Mouse (Mus musculus): ENCODE measurements around the gene Arf1. TPM values are rescaled to one million over a fixed set of nuclear protein-coding genes. Genes with fewer than 3 reads are reported as not detected.

Gene Arf1
- total RNA-seq, 2 experiments from 2014 or later: 193 to 199 TPM

- peak; percentile 89 for DNase-seq
These were observed 36.6 kb downstream of the Arf1 start for GRCm38 (mm10) chr11:59191231-59192058.

GRCm38 (mm10) chr11:59187706-59188105, 40.4 kb downstream of the Arf1 start:
- DNase-seq: no peak

- DNase-seq: no peak
These were observed 42.6 kb downstream of the Arf1 start for GRCm38 (mm10) chr11:59185490-59185889.

- peak; percentile 68 for DNase-seq
These were observed 44.2 kb downstream of the Arf1 start for GRCm38 (mm10) chr11:59183821-59184220.

GRCm38 (mm10) chr11:59182864-59183331, 45.2 kb downstream of the Arf1 start, which contains the start of gene Gjc2:
TSS of gene Gjc2 (minus strand) at chr11:59183213.
- DNase-seq: peak; percentile 71

- DNase-seq: no peak
These were observed 51.1 kb downstream of the Arf1 start for GRCm38 (mm10) chr11:59176921-59177320.

GRCm38 (mm10) chr11:59176475-59176874, 51.6 kb downstream of the Arf1 start:
- DNase-seq: no peak

- DNase-seq: no peak
These were observed 53.8 kb downstream of the Arf1 start for GRCm38 (mm10) chr11:59174189-59174838.

GRCm38 (mm10) chr11:59170549-59170948, 57.5 kb downstream of the Arf1 start:
- DNase-seq: no peak

GRCm38 (mm10) chr11:59169807-59170206, 58.3 kb downstream of the Arf1 start:
- DNase-seq: no peak

- DNase-seq: no peak
These were observed 62.3 kb downstream of the Arf1 start for GRCm38 (mm10) chr11:59165616-59166241.

- no peak for DNase-seq
These were observed 63.7 kb downstream of the Arf1 start for GRCm38 (mm10) chr11:59164384-59164783.

GRCm38 (mm10) chr11:59163255-59164236, 64.5 kb downstream of the Arf1 start, which contains the start of gene Iba57:
TSS of gene Iba57 (minus strand) at chr11:59163739.
- DNase-seq: peak; percentile 99

- DNase-seq: no peak
These were observed 65.4 kb downstream of the Arf1 start for GRCm38 (mm10) chr11:59162443-59163254.

Other genes starting within 250 kb of the Arf1 start
- 1,000 to 10,000 TPM; 1,440 to 1,520 TPM for gene Obscn, start 91.9 kb downstream of the Arf1 start, total RNA-seq (2021)
- 1 to 10 TPM; 7.3 to 9.3 TPM for gene Iba57, start 64.5 kb downstream of the Arf1 start, total RNA-seq (2021)
- under 1 TPM; 0.33 to 0.48 TPM for gene Gjc2, start 45.1 kb downstream of the Arf1 start, total RNA-seq (2021)
- gene Guk1, start 36.1 kb downstream of the Arf1 start, total RNA-seq (2021): 10 to 100 TPM; 18.7 to 24.5 TPM
- 10 to 100 TPM; 47.8 to 48.4 TPM for gene Mrpl55, start 25.8 kb downstream of the Arf1 start, total RNA-seq (2021)
- gene 2310033P09Rik, start 19.9 kb downstream of the Arf1 start, total RNA-seq (2021): 1 to 10 TPM; 2.8 to 3.3 TPM
- gene Wnt3a, start 62.5 kb upstream of the Arf1 start, total RNA-seq (2021): not detected
- 1 to 10 TPM; 8.2 to 8.5 TPM for gene Wnt9a, start 78.7 kb upstream of the Arf1 start, total RNA-seq (2021)
- not detected for gene Prss38, start 147.4 kb upstream of the Arf1 start, total RNA-seq (2021)
- 1 to 10 TPM; 8.5 to 8.8 TPM for gene Jmjd4, start 221.8 kb upstream of the Arf1 start, total RNA-seq (2021)
- gene Snap47, start 222.9 kb upstream of the Arf1 start, total RNA-seq (2021): 10 to 100 TPM; 18.2 to 23.6 TPM
- gene Zfp867, start 244.2 kb upstream of the Arf1 start, total RNA-seq (2021): 1 to 10 TPM; 2.3 to 2.6 TPM